Comparison of ENCODE assay signal across 20 mouse cellular contexts in the genomic region with DNA sequence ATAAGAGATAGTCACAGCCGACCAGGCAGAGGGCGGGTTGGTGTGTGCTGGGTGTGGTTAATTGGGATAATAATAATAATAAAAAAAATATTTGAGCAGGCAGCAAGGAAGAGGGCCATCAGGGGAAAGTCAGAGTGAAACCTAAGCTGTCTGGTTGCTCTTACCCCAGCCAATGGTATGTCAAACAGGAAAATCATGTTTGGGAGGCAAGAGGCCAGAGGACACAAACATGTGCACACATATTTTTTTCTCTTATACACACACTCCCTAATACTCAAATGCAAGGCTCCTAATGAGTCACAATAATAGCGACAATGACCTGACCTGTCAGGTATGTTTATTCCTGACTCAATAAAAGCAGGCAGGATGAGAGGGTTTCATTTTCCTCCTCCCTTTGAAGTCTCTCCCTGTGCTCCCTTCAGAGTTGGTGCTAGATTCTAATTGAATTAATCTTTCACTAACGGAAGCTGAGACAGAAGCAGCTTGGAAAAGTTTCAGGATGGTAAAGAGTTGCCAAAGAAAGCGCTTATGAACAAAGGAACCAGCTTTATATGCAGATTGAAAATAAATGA. TPM values are rescaled to one million over a fixed set of nuclear protein-coding genes. Genes with fewer than 3 reads are reported as not detected.
DNase-seq lines count a peak whose midpoint lies in the region; ATAC-seq and TF ChIP-seq lines count a peak whose summit lies in the region.
"Had no signal": no experiment of that assay in that cellular context is flagged by ENCODE, and none has a peak within 500 bp of the region (broad histone marks: within the 10 kb centered on the region; RNA-seq: fewer than 3 reads in every experiment).

No protein-coding gene starts in this region.

- ATAC-seq in forebrain, embryonic 14.5 days, result no peak; the same call in 1 of the 2 replicates
- ATAC-seq in forebrain, embryonic 16.5 days, result no peak
- peak; percentile 82 for ATAC-seq in stomach, postnatal 0 days (ENCODE audit: low FRiP score, low TSS enrichment)
- ATAC-seq: CD4-positive, CD25-positive, alpha-beta regulatory T cell, adult 4 months; liver, postnatal 0 days had no signal

- H3K9ac ChIP-seq in forebrain, embryonic 14.5 days (ENCODE audit: low read length), result no peak overlapping the region
- no peak overlapping the region for H3K9ac ChIP-seq in forebrain, embryonic 16.5 days (replicated peaks; ENCODE audit: low read depth, low read length)
- no peak overlapping the region for H3K9ac ChIP-seq in stomach, postnatal 0 days (ENCODE audit: low read length)
- H3K9ac ChIP-seq: heart, embryonic 13.5 days; hindbrain, embryonic 14.5 days; liver, postnatal 0 days; neural tube, embryonic 12.5 days had no signal

- no peak overlapping the region for H3K27ac ChIP-seq in forebrain, embryonic 14.5 days (ENCODE audit: low read depth, low read length)
- no peak overlapping the region for H3K27ac ChIP-seq in forebrain, embryonic 16.5 days (ENCODE audit: low read length)
- H3K27ac ChIP-seq in stomach, postnatal 0 days (replicated peaks), result peak overlapping the region; percentile 64
- H3K27ac ChIP-seq: gastrocnemius, adult 2 months; heart, embryonic 13.5 days; hindbrain, embryonic 14.5 days; limb, embryonic 10.5 days; neural tube, embryonic 12.5 days had no signal

- 46% methylated on average over 5 of the region's 5 CpGs for WGBS in forebrain, embryonic 14.5 days
- 50% methylated on average over 5 of the region's 5 CpGs for WGBS in forebrain, embryonic 16.5 days
- 40% methylated on average over 5 of the region's 5 CpGs for WGBS in stomach, postnatal 0 days

- H3K27me3 ChIP-seq in forebrain, embryonic 14.5 days (replicated peaks; ENCODE audit: control insufficient read depth, insufficient read depth, low read length), result no peaks in the 10 kb centered on the region
- no peaks in the 10 kb centered on the region for H3K27me3 ChIP-seq in forebrain, embryonic 16.5 days (replicated peaks; ENCODE audit: control insufficient read depth, insufficient read depth, low read length)
- H3K27me3 ChIP-seq in stomach, postnatal 0 days (ENCODE audit: control insufficient read depth, insufficient read depth, low read length), result no peaks in the 10 kb centered on the region
- H3K27me3 ChIP-seq: heart, embryonic 13.5 days; neural tube, embryonic 12.5 days had no signal

- H3K36me3 ChIP-seq in forebrain, embryonic 14.5 days (ENCODE audit: control insufficient read depth, insufficient read depth, low read length), result no peaks in the 10 kb centered on the region
- no peaks in the 10 kb centered on the region for H3K36me3 ChIP-seq in forebrain, embryonic 16.5 days (ENCODE audit: control insufficient read depth, insufficient read depth)
- no peaks in the 10 kb centered on the region for H3K36me3 ChIP-seq in stomach, postnatal 0 days (ENCODE audit: control insufficient read depth, insufficient read depth, low read length)
- H3K36me3 ChIP-seq: heart, embryonic 13.5 days; limb, embryonic 10.5 days; neural tube, embryonic 12.5 days had no signal

- no peak overlapping the region for H3K4me3 ChIP-seq in forebrain, embryonic 14.5 days (ENCODE audit: low read depth, low read length)
- H3K4me3 ChIP-seq in forebrain, embryonic 16.5 days (replicated peaks; ENCODE audit: low read length), result no peak overlapping the region
- no peak overlapping the region for H3K4me3 ChIP-seq in stomach, postnatal 0 days (ENCODE audit: low read depth, low read length)
- H3K4me3 ChIP-seq: gastrocnemius, adult 2 months; heart, embryonic 13.5 days; limb, embryonic 10.5 days; neural tube, embryonic 12.5 days had no signal

- TF ChIP-seq EP300 in stomach, postnatal 0 days (optimal IDR thresholded peaks at IDR 0.05), result no peak

- DNase-seq in forebrain, embryonic 14.5 days (ENCODE audit: low spot score), result peak; percentile 41
- DNase-seq in lung, postnatal 36 days, result peak; percentile 9
- no peak for DNase-seq in lung, postnatal 10 days
- DNase-seq in fat pad, adult 2 months (ENCODE audit: extremely low read depth, low read depth, low spot score), result peak; percentile 14
- DNase-seq in stomach, postnatal 0 days (ENCODE audit: low spot score), result no peak
- DNase-seq in left cerebral cortex, adult 9 months (ENCODE audit: low spot score in 2 of 2), result no peak
- DNase-seq: adrenal gland, postnatal 25 days; cerebellum, adult 18-20 months; gastrocnemius, adult 2 months; kidney, adult 18-20 months; liver, postnatal 0 days; thymus, adult 2 months had no signal

- H3K4me1 ChIP-seq in forebrain, embryonic 14.5 days (ENCODE audit: control insufficient read depth, insufficient read depth, low read length), result peaks cover 4% of the 10 kb centered on the region
- 0 out of 2 replicates have a peak, but pooled peaks cover 2% of the 10 kb centered on the region for H3K4me1 ChIP-seq in forebrain, embryonic 16.5 days (replicated peaks; ENCODE audit: control insufficient read depth, insufficient read depth, low read length)
- no peaks in the 10 kb centered on the region for H3K4me1 ChIP-seq in stomach, postnatal 0 days (replicated peaks; ENCODE audit: control insufficient read depth, insufficient read depth)
- H3K4me1 ChIP-seq: heart, embryonic 13.5 days; neural tube, embryonic 12.5 days had no signal

- no peak for TF ChIP-seq CTCF in stomach, postnatal 0 days (IDR thresholded peaks at IDR 0.05; ENCODE audit: low read depth)

- H3K4me2 ChIP-seq in forebrain, embryonic 14.5 days (ENCODE audit: low read length), result no peak overlapping the region
- H3K4me2 ChIP-seq in forebrain, embryonic 16.5 days (ENCODE audit: low read length), result no peak overlapping the region
- H3K4me2 ChIP-seq in stomach, postnatal 0 days (replicated peaks; ENCODE audit: low read depth), result no peak overlapping the region
- H3K4me2 ChIP-seq: heart, embryonic 13.5 days; hindbrain, embryonic 14.5 days; midbrain, embryonic 11.5 days; neural tube, embryonic 12.5 days had no signal

- H3K9me3 ChIP-seq in forebrain, embryonic 14.5 days (replicated peaks; ENCODE audit: control insufficient read depth, low read length), result no peaks in the 10 kb centered on the region
- no peaks in the 10 kb centered on the region for H3K9me3 ChIP-seq in forebrain, embryonic 16.5 days (ENCODE audit: control insufficient read depth, low read length)
- H3K9me3 ChIP-seq in stomach, postnatal 0 days (ENCODE audit: control insufficient read depth, low read length), result no peaks in the 10 kb centered on the region
- H3K9me3 ChIP-seq: heart, embryonic 13.5 days; limb, embryonic 10.5 days; neural tube, embryonic 12.5 days had no signal

RNA-seq across cellular contexts. Expression of a gene that starts 28.7 kb away (rescaled TPM):
- polyA plus RNA-seq in forebrain, embryonic 14.5 days (2014; fragmentation: Nextera tagmentation; extraction: Ambion mirVana), result 20.2 and 24.7 TPM in 2 replicates
- 37.7 and 39.4 TPM in 2 replicates for polyA plus RNA-seq in forebrain, embryonic 16.5 days (2015; fragmentation: Nextera tagmentation; extraction: Ambion mirVana)
- 23.5 and 24.3 TPM in 2 replicates for polyA plus RNA-seq in stomach, postnatal 0 days (2015; fragmentation: Nextera tagmentation; extraction: Ambion mirVana)

RNA-seq across cellular contexts. Expression of a gene that starts 55.0 kb away (rescaled TPM):
- polyA plus RNA-seq in forebrain, embryonic 14.5 days (2014; fragmentation: Nextera tagmentation; extraction: Ambion mirVana), result not detected in 2 replicates
- not detected in 2 replicates for polyA plus RNA-seq in forebrain, embryonic 16.5 days (2015; fragmentation: Nextera tagmentation; extraction: Ambion mirVana)
- polyA plus RNA-seq in stomach, postnatal 0 days (2015; fragmentation: Nextera tagmentation; extraction: Ambion mirVana), result 5.1 and 7.0 TPM in 2 replicates
- polyA plus RNA-seq: heart, embryonic 13.5 days; hindbrain, embryonic 14.5 days; limb, embryonic 10.5 days; midbrain, embryonic 11.5 days; neural tube, embryonic 12.5 days had no signal

RNA-seq across cellular contexts. Expression of a gene that starts 59.6 kb away (rescaled TPM):
- 0.54 and 0.55 TPM in 2 replicates for polyA plus RNA-seq in forebrain, embryonic 14.5 days (2014; fragmentation: Nextera tagmentation; extraction: Ambion mirVana)
- polyA plus RNA-seq in forebrain, embryonic 16.5 days (2015; fragmentation: Nextera tagmentation; extraction: Ambion mirVana), result 0.60 and 0.65 TPM in 2 replicates
- polyA plus RNA-seq in stomach, postnatal 0 days (2015; fragmentation: Nextera tagmentation; extraction: Ambion mirVana), result 7.1 and 8.4 TPM in 2 replicates
- polyA plus RNA-seq: liver, adult 2 months; liver, postnatal 0 days had no signal

Comparison
In these comparisons a context has a peak if more than half of its experiments do, and no peak if none do; other contexts are left out.
1. DNase-seq: peak in forebrain, embryonic 14.5 days (single experiment), lung, postnatal 36 days (single experiment) and fat pad, adult 2 months (single experiment); none in lung, postnatal 10 days (single experiment), stomach, postnatal 0 days (single experiment) and left cerebral cortex, adult 9 months (0 of 2).